Mouse (Mus musculus): ENCODE results near the gene Wasf2.
"Not testable (repeated sequence)": the region's sequence is repeated elsewhere in the genome, so short reads cannot be mapped to it uniquely, and the experiment has no call there.

Wasf2 gene

GRCm38 (mm10) chr4:133129931-133130889 lies at the start of gene Wasf2:
Wasf2 (plus strand) TSS chr4:133130505.
- in situ Hi-C loops (cut with MseI, MboI): no loop called here

GRCm38 (mm10) chr4:133080862-133081261 lies 49.4 kb upstream of the Wasf2 start:
- in situ Hi-C loops (cut with MseI, MboI): no loop called here

- in situ Hi-C loops (cut with MseI, MboI): no loop called here
These were observed 48.0 kb upstream of the Wasf2 start for GRCm38 (mm10) chr4:133082216-133082773.

- in situ Hi-C loops (cut with MseI, MboI): no loop called here
These were observed 46.1 kb upstream of the Wasf2 start for GRCm38 (mm10) chr4:133083991-133084861.

- in situ Hi-C loops (cut with MseI, MboI): no loop called here
These were observed 45.1 kb upstream of the Wasf2 start for GRCm38 (mm10) chr4:133085011-133085782.

- in situ Hi-C loops (cut with MseI, MboI): no loop called here
These were observed 44.4 kb upstream of the Wasf2 start for GRCm38 (mm10) chr4:133085783-133086342.

GRCm38 (mm10) chr4:133087177-133087714 lies 43.1 kb upstream of the Wasf2 start:
- in situ Hi-C loops (cut with MseI, MboI): no loop called here

- in situ Hi-C loops (cut with MseI, MboI): no loop called here
These were observed 42.5 kb upstream of the Wasf2 start for GRCm38 (mm10) chr4:133087835-133088234.

- in situ Hi-C loops (cut with MseI, MboI): no loop called here
These were observed 41.0 kb upstream of the Wasf2 start for GRCm38 (mm10) chr4:133089319-133089718.

- in situ Hi-C loops (cut with MseI, MboI): no loop called here
These were observed 40.5 kb upstream of the Wasf2 start for GRCm38 (mm10) chr4:133089802-133090201.

GRCm38 (mm10) chr4:133090276-133090719 lies 40.0 kb upstream of the Wasf2 start:
- in situ Hi-C loops (cut with MseI, MboI): no loop called here

GRCm38 (mm10) chr4:133090720-133091458 lies 39.4 kb upstream of the Wasf2 start:
- in situ Hi-C loops (cut with MseI, MboI): no loop called here

GRCm38 (mm10) chr4:133091459-133091785 lies 38.9 kb upstream of the Wasf2 start:
- in situ Hi-C loops (cut with MseI, MboI): no loop called here

GRCm38 (mm10) chr4:133092453-133092901 lies 37.8 kb upstream of the Wasf2 start:
- in situ Hi-C loops (cut with MseI, MboI): no loop called here

- in situ Hi-C loops (cut with MseI, MboI): no loop called here
These were observed 37.2 kb upstream of the Wasf2 start for GRCm38 (mm10) chr4:133093056-133093455.

GRCm38 (mm10) chr4:133093481-133094033 lies 36.7 kb upstream of the Wasf2 start:
- in situ Hi-C loops (cut with MseI, MboI): no loop called here

GRCm38 (mm10) chr4:133094255-133094654 lies 36.0 kb upstream of the Wasf2 start:
- in situ Hi-C loops (cut with MseI, MboI): no loop called here

- in situ Hi-C loops (cut with MseI, MboI): no loop called here
These were observed 35.2 kb upstream of the Wasf2 start for GRCm38 (mm10) chr4:133094936-133095733.

GRCm38 (mm10) chr4:133095734-133096065 lies 34.6 kb upstream of the Wasf2 start:
- in situ Hi-C loops (cut with MseI, MboI): not testable (repeated sequence)

All from mouse trophoblast stem cell (cell line).